Mouse (Mus musculus) lung, postnatal 36 days (tissue): ENCODE measurements at regions not wholly inside any gene's neighbourhood (a gene's known extent, or its start where the extent isn't known, plus 50 kb on each side); places are given as distances from the start of the nearest gene placed in this dataset.

Source experiments
- DNase-seq: peaks from one replicate; pipeline ENCODE4 v3.0.0; 2022; ENCODE audit warnings: mixed read lengths

- DNase-seq = no peak
These were observed 86.6 kb upstream of the Opcml start for GRCm38 (mm10) chr9:27704001-27704400.

GRCm38 (mm10) chr9:27723840-27724408 lies 66.7 kb upstream of the Opcml start:
- no peak for DNase-seq

- no peak for DNase-seq
These were observed 66.0 kb upstream of the Opcml start for GRCm38 (mm10) chr9:27724576-27724975.

GRCm38 (mm10) chr9:27728652-27729557 lies 61.7 kb upstream of the Opcml start:
- DNase-seq = no peak

GRCm38 (mm10) chr9:27729558-27729889 lies 61.1 kb upstream of the Opcml start:
- DNase-seq = no peak

- DNase-seq = peak; percentile 43
These were observed 51.3 kb upstream of the Opcml start for GRCm38 (mm10) chr9:27739287-27739686.
